Mouse (Mus musculus) retina, postnatal 1 day (tissue): ENCODE results near the gene Calhm3.
"Not testable (repeated sequence)": the region's sequence is repeated elsewhere in the genome, so short reads cannot be mapped to it uniquely, and the experiment has no call there.

ENCODE experiments used
- DNase-seq: peaks from one replicate; pipeline ENCODE4 v3.0.0-alpha.2; 2012

Gene Calhm3

DNA sequence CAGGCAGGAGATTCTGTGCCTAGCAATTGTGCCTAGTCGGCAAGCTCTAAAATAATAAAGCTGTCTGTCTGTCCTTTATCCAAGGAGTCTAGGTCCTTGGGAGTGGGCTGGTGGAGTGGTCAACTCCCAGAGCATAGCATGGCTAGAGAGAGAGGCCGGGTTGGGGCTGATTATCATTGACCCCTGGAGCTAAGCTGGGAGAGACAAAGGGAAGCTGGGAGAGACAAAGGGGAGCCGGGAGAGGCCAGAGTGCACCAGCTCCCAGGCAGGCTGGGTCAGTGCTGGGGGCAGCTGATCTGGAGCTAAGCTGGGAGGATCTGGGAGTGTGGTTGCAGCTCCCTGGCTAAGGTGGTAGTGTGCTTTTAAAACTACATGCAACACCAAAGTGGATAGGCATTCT lies 9.2 kb upstream of the Calhm3 start:
- DNase-seq: peak; percentile 40

DNA sequence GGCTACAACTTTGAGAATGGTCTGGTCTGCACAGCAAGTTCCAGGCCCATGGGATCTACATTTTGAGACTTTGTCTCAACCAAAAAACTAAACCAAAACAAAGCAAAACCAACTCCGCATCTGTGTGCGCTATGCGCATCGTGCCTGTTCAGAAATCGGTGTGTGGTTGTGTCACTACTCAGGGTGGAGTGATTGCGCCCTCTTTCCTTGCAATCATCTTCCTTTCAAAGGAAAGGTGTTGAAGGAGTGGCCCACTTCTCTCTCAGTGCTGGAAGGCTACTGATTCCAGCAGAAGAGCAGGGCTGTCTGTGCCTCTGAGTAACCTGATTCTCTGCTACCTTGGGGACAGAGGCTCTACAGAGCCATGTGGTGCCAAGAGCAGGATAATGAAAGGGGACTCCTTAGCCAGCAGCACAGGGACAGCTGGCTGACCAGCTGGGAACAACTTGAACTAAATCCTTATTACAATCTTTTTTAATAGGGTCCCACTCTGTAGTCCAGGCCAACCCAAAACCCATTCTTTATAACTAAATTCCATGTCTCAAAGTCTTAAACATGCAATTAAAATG lies 5.7 kb upstream of the Calhm3 start:
- DNase-seq: peak; percentile 44

DNA sequence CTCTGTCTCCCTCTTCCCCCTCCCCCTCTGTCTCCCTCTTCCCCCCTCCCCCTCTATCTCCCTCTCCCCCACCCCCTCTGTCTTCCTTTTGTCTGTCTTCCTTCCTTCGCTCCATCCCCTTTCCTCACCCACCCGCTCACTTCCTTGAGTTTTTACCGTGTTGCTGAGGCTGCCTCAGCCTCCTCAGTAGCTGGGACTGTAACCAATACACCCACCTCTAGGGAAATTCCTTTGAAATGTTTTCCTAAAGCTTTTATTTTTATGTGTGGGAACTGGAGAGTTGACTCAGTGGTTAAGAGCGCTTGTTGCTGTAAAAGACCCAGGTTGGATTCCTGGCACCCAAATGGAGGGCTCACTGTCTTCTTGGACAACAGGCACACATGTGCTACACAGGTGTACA lies 4.1 kb upstream of the Calhm3 start:
- DNase-seq: no peak

DNA sequence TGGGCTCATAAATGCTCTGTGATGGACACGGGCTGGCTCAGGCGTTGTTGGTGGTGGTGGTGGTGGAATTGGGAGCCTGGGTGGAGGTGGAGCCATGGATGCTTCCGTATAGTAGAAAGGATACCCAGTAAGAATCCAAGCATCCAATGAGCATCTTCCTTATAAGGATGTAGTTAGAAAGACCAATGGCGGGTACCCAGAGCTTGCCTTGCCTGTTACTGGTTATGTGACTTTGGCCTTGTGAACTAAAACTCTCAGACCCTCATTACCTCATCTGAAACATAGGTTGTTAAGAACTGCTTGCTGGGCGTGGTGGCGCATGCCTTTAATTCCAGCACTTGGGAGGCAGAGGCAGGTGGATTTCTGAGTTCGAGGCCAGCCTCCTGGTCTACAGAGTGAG lies 3.8 kb downstream of the Calhm3 start:
- no peak for DNase-seq

DNA sequence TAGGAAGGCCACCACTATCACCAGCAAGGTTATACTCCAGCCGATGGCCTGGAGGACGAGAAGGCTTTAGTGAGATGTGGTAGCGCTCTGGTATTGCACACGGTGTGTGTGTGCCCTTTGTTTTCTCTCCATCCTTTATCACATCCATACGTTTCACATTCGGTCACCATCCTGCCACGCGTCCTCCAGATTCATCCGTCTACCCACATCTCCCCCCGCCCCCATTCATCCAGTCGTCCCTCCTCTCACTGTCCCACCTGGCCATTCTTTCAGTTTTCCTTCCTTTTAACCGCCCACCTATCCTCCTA lies 5.5 kb downstream of the Calhm3 start:
- no peak for DNase-seq

DNA sequence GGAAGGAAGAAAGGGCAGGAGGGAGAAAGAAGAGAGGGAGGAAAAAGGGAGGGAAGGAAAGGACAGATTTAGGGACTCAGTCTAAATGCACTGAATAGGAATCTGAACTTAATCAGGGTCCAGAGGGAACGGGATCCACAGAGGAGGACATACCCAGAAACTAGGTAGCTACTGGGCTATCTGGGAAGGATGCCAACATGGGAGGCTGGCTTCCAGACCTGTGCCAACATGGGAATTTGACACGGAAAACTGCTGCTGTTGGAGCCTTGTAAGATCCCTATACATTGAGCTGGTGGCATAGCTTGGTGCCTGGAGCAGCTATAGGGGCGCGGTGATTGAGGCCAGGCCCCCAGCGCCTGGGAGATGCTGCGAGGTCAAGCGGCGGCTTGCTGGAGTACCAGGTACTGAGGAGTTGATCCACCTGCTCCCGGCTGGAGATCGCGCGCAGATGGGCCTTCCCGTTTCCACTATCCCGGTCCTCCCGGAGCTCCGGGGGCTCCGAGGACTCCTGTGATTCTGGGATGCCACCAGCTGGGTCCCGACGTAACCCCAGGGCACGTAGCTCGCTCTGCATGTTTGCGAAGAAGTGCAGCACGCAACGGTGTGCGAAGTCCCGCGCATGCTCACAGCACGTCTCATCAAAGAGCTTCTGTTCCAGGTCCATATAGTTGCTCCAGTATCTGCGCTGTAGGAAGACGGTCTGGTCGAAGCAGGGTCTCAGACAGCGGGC lies 6.1 kb downstream of the Calhm3 start:
- DNase-seq: peak; percentile 60

DNA sequence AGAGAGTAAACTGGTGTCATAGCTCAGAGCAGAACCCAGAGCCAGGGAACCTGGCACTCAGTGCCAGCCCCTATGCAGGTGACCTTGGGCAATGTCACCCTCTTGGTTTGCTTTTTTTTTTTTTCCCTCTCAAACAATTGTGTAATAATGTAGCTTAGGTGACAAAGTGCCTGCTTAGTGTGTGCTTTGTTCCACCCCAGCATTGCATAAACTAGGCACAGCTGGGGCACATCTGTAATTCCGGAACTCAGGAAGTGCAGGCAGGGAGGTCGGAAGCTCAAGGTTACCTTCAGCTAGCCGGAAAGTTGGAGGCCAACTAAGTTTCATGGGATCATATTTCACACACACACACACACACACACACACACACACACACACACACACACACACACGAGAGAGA lies 7.7 kb downstream of the Calhm3 start:
- DNase-seq: no peak

DNA sequence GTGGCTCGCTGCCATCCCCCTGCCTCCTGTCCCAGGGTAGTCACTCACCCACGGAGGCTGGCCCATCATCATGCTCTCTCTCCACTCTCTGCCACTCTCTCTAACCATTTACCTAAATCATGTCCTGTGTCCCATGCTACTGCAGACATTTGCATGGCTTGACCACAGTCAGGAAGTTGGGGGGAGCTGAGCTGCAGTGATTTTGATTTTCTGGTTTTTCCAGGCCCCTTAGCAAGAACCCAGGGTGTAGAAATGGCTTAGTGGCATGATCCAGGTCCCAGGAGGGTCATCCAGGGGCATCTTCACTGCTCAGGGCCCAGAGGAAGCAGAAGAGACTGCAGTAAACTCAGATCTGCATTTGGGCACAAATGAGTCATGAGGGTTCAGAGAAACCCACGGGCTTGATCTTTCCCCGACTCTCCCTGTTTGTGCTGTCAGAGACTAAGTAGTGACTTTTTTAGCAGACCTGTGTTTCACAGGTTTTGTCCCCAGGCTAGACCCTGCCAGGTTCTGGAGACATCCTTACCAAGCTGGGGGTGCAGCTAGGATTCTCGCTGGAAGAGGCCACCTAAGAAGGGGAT lies 9.2 kb downstream of the Calhm3 start:
- DNase-seq: no peak

DNA sequence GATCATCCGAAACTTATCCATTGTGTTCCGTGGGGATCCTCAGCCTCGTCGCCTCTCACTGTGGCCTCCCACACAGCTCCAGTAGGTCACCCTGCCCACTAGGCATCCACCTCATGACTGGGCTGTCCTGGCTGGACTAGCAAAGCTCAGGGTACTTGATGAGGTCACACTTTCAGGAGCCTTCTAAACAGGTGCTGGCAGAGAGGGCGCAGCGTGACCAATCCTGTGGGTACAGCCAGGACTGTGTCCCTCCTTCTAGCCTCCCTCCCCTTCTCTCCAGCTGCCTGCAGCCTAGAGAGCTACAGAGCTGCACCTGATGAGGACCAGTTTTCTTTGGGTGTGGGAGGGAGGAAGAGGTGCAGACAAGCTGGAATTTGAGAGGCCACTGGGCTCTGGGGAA lies 13.4 kb downstream of the Calhm3 start, which contains the start of gene Calhm1:
Gene Calhm1 (minus strand): TSS at position 101 of the 400 bp plus-strand sequence.
- DNase-seq: no peak

DNA sequence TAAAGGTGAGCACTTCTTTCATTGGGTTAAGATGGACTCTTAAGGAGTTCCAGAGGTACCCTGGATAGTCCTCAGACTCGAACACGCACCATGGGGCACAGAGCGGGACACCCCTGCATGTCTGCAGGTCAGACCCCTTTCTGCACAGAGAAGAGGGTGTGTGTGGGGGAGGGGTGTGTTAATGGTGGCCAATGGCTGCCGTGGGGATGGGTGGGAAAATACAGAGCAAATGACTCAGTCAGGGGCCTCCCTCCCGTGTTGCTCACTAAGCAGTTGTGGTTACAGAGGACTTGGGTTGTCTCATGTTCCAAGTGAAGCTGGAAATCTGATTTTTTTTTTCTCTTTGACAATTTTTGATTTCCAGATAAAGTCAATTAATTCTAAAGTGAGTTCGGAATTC lies 15.1 kb downstream of the Calhm3 start:
- DNase-seq: no peak

DNA sequence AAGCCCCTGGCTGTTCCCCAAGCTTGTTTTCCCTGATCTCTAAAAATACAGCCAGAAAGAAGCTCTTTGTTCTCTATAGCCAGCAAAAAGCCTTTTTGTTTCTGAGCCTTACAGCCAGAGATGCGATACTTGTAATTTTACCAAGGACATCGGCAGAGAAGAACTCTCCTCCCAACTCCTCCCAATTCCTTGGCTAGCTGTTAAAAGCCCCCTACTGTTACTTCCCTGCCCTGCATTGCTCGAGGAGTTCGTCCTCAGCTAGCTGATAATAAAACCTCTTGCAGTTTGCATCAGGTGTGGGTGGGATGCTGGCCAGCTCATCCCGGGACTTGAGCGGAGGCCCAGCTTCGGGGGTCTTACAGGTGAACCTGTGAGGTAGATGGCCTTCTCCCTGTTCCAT lies 18.0 kb downstream of the Calhm3 start:
- not testable (repeated sequence) for DNase-seq

DNA sequence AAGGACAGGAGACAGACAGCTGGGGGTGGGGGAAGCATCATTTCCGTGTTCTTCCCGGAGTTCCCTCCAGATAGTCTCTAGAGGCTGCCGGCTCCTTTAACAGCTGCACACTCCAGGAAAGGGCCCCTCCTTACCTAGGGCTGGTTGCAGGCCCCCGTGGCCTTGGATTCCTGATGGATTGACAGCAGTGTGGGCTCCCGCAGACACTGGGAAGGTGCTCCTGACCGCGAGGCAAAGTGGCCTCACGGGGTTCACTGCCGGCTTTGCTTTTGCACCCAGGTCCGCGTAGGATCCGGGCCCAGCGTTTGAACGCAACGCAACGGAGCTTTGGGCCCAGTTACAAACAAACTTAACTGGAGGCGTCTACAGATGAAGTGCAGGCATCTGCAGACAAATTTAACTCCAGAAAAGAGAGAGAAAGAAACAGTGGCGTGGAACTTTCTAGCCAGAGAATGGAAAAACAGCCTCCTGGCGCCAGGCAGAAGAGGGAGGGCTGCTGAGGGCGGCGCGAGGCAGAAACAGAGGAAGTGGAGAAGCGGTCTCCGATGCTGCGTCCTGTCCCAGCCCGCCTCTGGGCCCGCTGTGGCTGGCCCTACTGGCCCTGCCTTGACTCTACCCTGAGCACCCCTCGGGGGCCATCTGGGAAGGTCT lies 19.7 kb downstream of the Calhm3 start, which contains the start of gene Calhm2:
Gene Calhm2 (minus strand): TSS at position 524 of the 651 bp plus-strand sequence.
- peak; percentile 29 for DNase-seq

DNA sequence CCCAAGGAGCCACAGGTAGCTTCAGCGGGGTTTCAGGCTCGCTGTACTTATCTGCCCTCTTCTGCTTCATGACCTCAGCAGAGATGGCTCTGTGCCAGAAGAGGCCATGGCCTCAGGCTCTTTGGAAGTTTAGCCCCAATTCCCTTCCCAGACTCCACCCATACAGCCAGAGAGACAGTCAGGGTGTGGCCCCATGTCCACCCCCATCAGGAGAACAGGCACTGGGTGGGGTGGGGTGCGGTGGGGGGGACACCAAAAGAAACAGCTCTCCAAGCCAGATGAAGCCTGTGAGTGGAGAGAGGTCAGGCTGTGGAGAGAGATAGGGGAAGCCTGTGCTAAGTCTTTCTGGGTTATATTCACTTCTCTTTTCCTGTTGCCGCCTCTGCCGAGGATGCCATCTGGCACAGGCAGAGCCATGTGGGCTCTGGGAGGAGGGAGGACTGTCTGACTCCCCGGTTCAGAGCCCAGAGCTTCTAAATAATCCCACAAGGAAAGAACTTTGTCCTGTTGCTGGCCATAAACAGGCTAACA lies 20.4 kb downstream of the Calhm3 start:
- DNase-seq: peak; percentile 81

DNA sequence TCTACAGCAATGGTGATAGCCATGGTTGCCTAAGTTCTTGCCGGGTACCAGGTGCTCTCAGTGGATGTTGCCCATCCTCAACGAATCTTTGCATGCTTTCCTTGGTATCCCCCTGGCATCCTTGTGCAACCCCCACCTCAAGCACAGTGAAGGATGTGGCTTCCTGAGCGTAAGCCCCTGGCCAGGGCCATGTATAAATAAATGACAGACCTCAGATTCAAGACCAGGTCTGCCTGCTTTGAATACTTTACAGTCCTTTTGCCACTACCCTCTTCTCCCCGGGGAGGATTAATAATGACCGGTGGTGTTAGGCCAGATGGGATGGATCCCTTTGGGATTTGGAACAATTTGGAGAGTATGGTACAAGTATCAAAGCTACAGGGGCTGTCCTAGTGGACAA lies 21.4 kb downstream of the Calhm3 start:
- DNase-seq: no peak

DNA sequence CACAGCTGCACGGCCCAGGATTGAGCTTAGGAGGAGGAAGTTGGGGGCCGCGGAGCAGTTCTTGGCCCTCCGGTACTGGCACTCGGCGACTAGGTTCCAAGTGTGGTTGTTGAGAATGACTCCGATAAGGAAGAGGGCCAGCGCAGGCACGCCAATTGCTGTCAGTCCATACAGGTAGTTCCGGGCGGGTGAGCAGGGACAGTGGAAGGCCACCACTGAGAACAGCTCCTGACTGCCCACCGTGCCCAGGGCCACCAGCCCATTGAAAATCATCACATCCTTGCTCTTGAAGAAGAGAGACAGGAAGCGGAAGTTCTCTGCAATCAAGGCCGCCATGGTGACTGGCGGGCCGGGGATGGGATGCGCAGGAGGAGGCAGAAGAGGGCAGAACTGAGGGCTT lies 22.0 kb downstream of the Calhm3 start:
- DNase-seq: no peak

DNA sequence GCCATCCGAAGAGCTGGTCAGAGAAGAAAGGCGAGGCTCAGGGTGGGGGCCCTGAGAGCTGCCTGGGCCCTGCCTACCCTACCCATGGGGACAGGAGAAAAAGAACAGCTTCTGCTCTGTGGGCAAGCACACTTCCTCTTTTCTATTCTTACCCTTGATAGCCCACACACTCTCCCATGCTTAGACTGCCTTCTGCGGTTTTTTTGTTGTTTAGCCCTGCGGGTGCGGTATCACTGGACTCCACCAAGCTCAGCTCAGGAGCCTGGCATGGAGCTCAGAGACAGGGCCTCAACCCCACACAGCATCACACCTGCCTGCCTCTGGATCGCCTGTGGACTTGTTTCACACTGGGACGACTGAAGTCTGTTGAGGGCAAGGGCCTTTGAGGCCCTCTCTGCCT lies 24.4 kb downstream of the Calhm3 start:
- no peak for DNase-seq

DNA sequence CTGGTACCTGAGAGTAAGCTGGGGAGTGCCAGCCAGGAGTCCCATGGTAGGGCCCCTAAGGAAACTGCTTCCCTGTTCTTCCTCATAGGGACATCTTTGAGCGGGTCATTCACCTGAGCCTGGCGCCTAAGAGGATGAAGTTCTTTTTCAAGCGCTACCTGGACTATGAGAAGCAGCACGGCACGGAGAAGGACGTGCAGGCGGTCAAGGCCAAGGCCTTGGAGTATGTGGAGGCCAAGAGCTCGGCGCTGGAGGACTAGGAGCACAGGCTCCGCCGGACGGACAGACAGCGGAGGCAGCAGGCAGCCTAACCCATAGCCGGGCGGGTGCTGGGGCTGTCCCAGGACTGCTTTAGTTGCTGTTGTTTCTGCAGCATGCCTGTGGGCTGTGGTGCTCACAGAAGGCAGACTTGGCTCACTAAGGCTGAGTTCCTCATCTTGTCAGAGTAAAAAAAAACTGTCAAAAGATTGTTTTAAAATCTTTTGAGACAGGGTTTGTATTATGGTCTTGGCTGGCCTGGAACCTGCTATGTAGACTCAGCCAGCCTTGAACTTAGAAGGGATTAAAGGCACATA lies 26.9 kb downstream of the Calhm3 start:
- no peak for DNase-seq

DNA sequence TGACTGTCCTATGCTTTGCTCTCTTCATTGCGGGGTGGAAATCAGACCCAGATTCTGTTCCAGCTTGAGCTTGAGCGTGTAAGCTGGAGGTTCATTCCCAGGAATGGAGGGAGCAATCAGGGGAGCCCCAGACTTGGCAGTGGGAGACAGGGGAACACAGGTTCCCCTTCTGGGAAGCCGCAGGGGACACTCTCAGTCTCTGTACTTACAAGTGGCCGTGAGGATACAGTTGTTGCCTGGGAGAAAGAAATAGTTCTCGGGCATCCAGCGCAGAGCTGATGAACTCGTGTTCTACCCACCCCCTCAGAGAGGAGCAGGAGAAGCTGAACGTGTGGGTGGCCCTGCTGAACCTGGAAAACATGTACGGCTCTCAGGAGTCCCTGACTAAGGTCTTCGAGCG lies 28.7 kb downstream of the Calhm3 start:
- no peak for DNase-seq

DNA sequence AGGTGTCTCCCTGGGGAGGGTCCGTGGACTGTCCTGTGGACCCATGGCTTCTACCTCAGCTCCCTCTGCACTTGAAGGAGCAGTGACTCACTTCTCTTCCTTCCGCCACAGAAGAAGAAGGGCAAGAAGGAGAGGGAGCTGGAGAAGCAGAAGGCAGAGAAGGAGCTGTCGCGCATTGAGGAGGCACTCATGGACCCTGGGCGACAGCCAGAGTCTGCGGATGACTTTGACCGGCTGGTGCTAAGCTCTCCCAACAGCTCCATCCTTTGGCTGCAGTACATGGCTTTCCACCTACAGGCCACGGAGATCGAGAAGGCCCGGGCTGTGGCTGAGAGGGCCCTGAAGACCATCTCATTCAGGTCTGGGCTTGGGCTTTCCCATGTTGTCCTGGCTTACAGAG lies 29.4 kb downstream of the Calhm3 start:
- DNase-seq: no peak

DNA sequence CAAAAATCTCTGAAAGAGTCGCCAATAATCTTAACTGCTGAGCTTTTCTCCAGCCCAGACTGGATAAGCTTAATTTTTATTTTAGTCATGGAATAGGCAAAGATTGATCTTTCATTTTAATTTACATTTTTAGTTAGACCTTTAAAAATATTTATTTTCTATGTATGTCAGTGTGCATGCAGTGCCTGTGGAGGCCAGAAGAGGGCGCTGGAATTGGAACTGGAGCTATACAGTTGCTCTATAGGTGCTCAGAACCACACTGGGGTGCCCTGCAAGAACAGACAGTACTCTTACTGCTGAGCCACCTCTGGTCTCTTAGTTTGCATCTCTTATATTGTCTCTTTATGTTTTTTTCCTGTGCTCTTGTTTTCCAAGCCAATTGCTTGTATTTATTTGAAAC lies 34.8 kb downstream of the Calhm3 start:
- peak; percentile 57 for DNase-seq

DNA sequence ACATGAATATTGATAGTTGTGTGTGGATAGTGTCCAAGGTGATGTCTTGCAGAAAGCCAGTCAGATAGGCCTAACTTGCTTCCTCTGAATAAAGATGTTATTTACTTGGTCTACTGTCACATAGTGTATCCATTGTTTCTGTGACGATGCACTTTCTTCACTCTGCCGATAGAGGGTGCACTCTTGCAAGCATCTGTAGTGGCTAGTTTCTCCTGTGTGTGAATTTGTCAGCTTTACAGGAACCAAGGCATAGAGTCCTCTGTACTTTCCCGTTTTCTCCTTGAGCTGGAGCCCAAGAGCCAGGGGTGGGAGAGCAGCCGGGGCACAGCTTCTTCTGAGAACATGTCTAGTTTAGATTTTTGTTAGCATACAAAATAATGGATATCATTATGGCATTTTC lies 36.5 kb downstream of the Calhm3 start:
- DNase-seq: peak; percentile 71

DNA sequence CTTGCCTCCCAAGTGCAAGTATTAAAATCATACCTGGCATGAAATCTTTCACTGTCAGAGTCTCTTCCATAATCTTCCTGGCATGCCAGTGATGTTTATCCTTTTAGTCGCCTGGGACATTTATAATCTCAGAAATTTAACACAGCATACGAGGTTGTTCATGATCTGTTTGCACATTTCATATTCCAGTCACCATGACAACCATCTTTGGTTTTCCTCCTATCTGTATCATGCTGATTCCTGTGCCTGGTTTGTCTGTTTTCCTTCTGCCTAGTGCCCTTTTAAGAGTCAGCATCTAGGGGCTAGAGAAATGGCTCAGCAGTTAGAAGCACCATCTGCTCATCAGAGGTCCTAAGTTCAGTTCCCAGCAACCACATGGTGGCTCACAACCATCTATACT lies 38.9 kb downstream of the Calhm3 start:
- no peak for DNase-seq

DNA sequence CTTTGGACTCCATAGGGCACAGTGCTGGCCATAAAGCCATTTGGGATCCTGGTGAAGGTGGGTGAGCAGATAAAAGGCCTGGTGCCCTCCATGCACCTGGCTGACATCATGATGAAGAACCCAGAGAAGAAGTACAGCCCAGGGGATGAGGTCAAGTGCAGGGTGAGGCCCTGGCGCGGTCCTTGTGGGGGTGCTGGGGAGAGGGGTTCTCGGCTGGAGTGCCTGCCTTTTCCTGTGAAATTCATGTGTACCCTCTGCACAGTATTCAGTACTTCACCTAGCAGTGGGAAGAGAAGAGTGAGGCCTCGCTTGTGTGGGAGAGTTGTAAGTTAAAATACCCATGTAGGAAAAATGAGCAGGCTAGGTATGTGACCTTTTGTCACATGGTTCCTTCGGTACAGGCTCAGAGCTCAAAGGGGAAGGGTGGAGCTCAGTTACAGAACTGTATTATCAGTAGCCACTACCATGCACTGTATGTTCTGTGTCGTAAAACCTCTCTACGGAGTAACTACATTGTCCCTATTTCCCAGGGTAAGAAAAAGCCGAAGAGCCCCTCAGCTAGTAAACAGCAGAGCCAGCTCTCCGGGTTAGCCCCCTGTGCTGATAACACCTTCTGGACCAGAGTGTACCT lies 52.8 kb downstream of the Calhm3 start:
- DNase-seq: no peak
